Mouse (Mus musculus): ENCODE measurements around the gene Adarb2. TPM values are rescaled to one million over a fixed set of nuclear protein-coding genes. Genes with fewer than 3 reads are reported as not detected.

Adarb2 gene
- total and polyA plus RNA-seq, 3 experiments: 0.42 to 0.57 TPM; not detected in 1

- H3K27ac ChIP-seq (ENCODE audit: control insufficient read depth, low read depth, low read length): peak overlapping the region; percentile 97
- no peaks in the 10 kb centered on the region; a peak in 1 of 4 replicates for H3K27me3 ChIP-seq (ENCODE audit: control insufficient read depth in 1 of 2, insufficient read depth in 2 of 2, low read length in 2 of 2)
- peak overlapping the region; percentile 63 for H3K9ac ChIP-seq (ENCODE audit: control insufficient read depth, low read depth, low read length, poor library complexity, severe bottlenecking)
- peak overlapping the region; percentile 55 to 58 for H3K4me3 ChIP-seq (ENCODE audit: control insufficient read depth in 1 of 2, insufficient read depth in 1 of 2, low read depth in 2 of 2, low read length in 2 of 2)
- no peaks in the 10 kb centered on the region for H3K79me2 ChIP-seq (ENCODE audit: control insufficient read depth, insufficient read depth, low read length, poor library complexity)
- TF ChIP-seq MYC (IDR thresholded peaks at IDR 0.05; ENCODE audit: low read depth, low read length) (peak; percentile 86), SMC3 (IDR thresholded peaks at IDR 0.05; ENCODE audit: low read depth, low read length) (no peak), USF1 (IDR thresholded peaks at IDR 0.05; ENCODE audit: low read depth, low read length) (peak; percentile 31; the same call in 1 of the 2 replicates), HCFC1 (IDR thresholded peaks at IDR 0.05; ENCODE audit: low read depth, low read length) (no peak), MAZ (IDR thresholded peaks at IDR 0.05; ENCODE audit: low read depth, low read length) (no peak), RCOR1 (IDR thresholded peaks at IDR 0.05; ENCODE audit: low read depth, low read length) (peak; percentile 50; the same call in 1 of the 2 replicates), NELFE (IDR thresholded peaks at IDR 0.05; ENCODE audit: low read depth, low read length) (peak; percentile 49; the same call in 1 of the 2 replicates), MAX (IDR thresholded peaks at IDR 0.05; ENCODE audit: low read length) (peak; percentile 73), TCF12 (IDR thresholded peaks at IDR 0.05; ENCODE audit: low read depth, low read length) (peak; percentile 86), POLR2A (IDR thresholded peaks at IDR 0.05; ENCODE audit: control insufficient read depth in 1 of 2, insufficient read depth in 1 of 2, low read depth in 1 of 2, low read length in 2 of 2, poor library complexity in 1 of 2) (peak in 1 of 2 experiments; percentile 59; a peak in 2 of 4 replicates), ZMIZ1 (IDR thresholded peaks at IDR 0.05; ENCODE audit: low read depth, low read length) (peak; percentile 42; the same call in 1 of the 2 replicates), GATA1 (IDR thresholded peaks at IDR 0.05; ENCODE audit: low read depth, low read length) (peak; percentile 97), NRF1 (IDR thresholded peaks at IDR 0.05; ENCODE audit: insufficient read depth, low read depth, low read length, poor library complexity, severe bottlenecking) (no peak), MAFK (IDR thresholded peaks at IDR 0.05; ENCODE audit: borderline replicate concordance, low read depth, low read length) (no peak), MYB (IDR thresholded peaks at IDR 0.05; ENCODE audit: low read depth, low read length) (no peak), TBP (IDR thresholded peaks at IDR 0.05; ENCODE audit: low read depth, low read length) (peak; percentile 63), UBTF (IDR thresholded peaks at IDR 0.05; ENCODE audit: borderline replicate concordance, insufficient read depth, low read depth, low read length) (no peak), SIN3A (IDR thresholded peaks at IDR 0.05; ENCODE audit: low read length) (peak; percentile 67; the same call in 1 of the 2 replicates), ETS1 (IDR thresholded peaks at IDR 0.05; ENCODE audit: low read depth, low read length) (peak; percentile 99), BHLHE40 (IDR thresholded peaks at IDR 0.05; ENCODE audit: borderline replicate concordance, low read depth, low read length) (peak; percentile 58; the same call in 1 of the 2 replicates), USF2 (IDR thresholded peaks at IDR 0.05; ENCODE audit: borderline replicate concordance in 1 of 2, insufficient read depth in 1 of 2, low read depth in 1 of 2, low read length in 2 of 2) (no peak), JUND (IDR thresholded peaks at IDR 0.05; ENCODE audit: low read depth, low read length) (no peak), RAD21 (IDR thresholded peaks at IDR 0.05; ENCODE audit: low read depth, low read length) (no peak), GABPA (IDR thresholded peaks at IDR 0.05; ENCODE audit: low read depth, low read length) (no peak), EP300 (IDR thresholded peaks at IDR 0.05; ENCODE audit: low read depth in 1 of 2, low read length in 2 of 2) (peak; percentile 64 to 87; a peak in 3 of 4 replicates), POLR2AphosphoS5 (IDR thresholded peaks at IDR 0.05; ENCODE audit: borderline replicate concordance, low read depth, low read length) (no peak), MXI1 (IDR thresholded peaks at IDR 0.05; ENCODE audit: low read depth, low read length) (peak; percentile 84), TAL1 (IDR thresholded peaks at IDR 0.05; ENCODE audit: low read length) (peak; percentile 54)
- no peaks in the 10 kb centered on the region; a peak in 1 of 4 replicates for H3K4me1 ChIP-seq (ENCODE audit: control insufficient read depth in 1 of 2, insufficient read depth in 2 of 2, low read length in 2 of 2)
- DNase-seq (ENCODE audit: low read depth, low spot score): peak; percentile 85
- peaks cover 0 to 4% of the 10 kb centered on the region in 2 experiments; a peak in 2 of 4 replicates for H3K36me3 ChIP-seq (ENCODE audit: control insufficient read depth in 1 of 2, insufficient read depth in 2 of 2, low read length in 2 of 2)
- no peaks in the 10 kb centered on the region for H3K9me3 ChIP-seq (replicated peaks; ENCODE audit: insufficient read depth, low read length)
Measured at GRCm38 (mm10) chr13:8760940-8761339, 558.3 kb downstream of the Adarb2 start.
